Mouse (Mus musculus) kidney, adult 2 months (tissue): Measurements from ENCODE around the gene Derl2. TPM values are rescaled to one million over a fixed set of nuclear protein-coding genes. Genes with fewer than 3 reads are reported as not detected.

Source experiments
- DNase-seq: peaks from one replicate; pipeline ENCODE4 v3.0.0; 2021
- H3K27ac ChIP-seq: fragments of 200-500 bp; 2 replicates; pipeline ENCODE4 v1.5.1; 2012; ENCODE audit warnings: low read depth, low read length, control low read depth, inconsistent platforms; ENCODE audit not compliant: insufficient read depth
- H3K27me3 ChIP-seq: fragments of 200-500 bp; replicated peaks from 2 replicates; pipeline ENCODE4 v1.6.1; 2012; ENCODE audit warnings: mild to moderate bottlenecking, moderate library complexity, low read length, inconsistent platforms; ENCODE audit not compliant: control insufficient read depth, insufficient read depth
- H3K36me3 ChIP-seq: fragments of 200-500 bp; 2 replicates; pipeline ENCODE4 v1.6.1; 2012; ENCODE audit warnings: mild to moderate bottlenecking, moderate library complexity, low read length, inconsistent platforms; ENCODE audit not compliant: control insufficient read depth, insufficient read depth
- H3K4me1 ChIP-seq: fragments of 200-500 bp; 2 replicates; pipeline ENCODE4 v1.6.1; 2011; ENCODE audit warnings: low read length; ENCODE audit not compliant: control insufficient read depth, insufficient read depth
- H3K4me3 ChIP-seq: fragments of 200-500 bp; 2 replicates; pipeline ENCODE4 v1.5.1; 2011; ENCODE audit warnings: mild to moderate bottlenecking, low read depth, low read length, control low read depth; ENCODE audit not compliant: insufficient read depth
- CTCF ChIP-seq: fragments of 200-500 bp; conservative IDR thresholded peaks from 2 replicates; pipeline ENCODE4 v1.5.1; 2011; ENCODE audit warnings: low read depth, mild to moderate bottlenecking, control low read depth, low read length, moderate library complexity, mixed read lengths; ENCODE audit not compliant: insufficient read depth, insufficient read length
- POLR2A ChIP-seq: fragments of 200-500 bp; IDR thresholded peaks from one replicate; pipeline ENCODE4 v1.6.1; 2011; ENCODE audit warnings: low read depth, low read length, control low read depth
- WGBS: fragments of 180-500 bp; shearing (Covaris S2); methylation state at CpG from one replicate; pipeline ENCODE4 v1.1.7; 2018; 5-methylcytosine and 5-hydroxymethylcytosine counted together
- polyA plus RNA-seq: library from polyadenylated mRNA; depleted of rRNA; stranded (reverse); fragments of >200 nt; gene quantifications from 2 replicates; pipeline ENCODE4 v1.2.3, GENCODE M21; 2012; rRNA removed

Derl2 gene
- polyA plus RNA-seq, 1 experiment, result 20.1 TPM

DNA sequence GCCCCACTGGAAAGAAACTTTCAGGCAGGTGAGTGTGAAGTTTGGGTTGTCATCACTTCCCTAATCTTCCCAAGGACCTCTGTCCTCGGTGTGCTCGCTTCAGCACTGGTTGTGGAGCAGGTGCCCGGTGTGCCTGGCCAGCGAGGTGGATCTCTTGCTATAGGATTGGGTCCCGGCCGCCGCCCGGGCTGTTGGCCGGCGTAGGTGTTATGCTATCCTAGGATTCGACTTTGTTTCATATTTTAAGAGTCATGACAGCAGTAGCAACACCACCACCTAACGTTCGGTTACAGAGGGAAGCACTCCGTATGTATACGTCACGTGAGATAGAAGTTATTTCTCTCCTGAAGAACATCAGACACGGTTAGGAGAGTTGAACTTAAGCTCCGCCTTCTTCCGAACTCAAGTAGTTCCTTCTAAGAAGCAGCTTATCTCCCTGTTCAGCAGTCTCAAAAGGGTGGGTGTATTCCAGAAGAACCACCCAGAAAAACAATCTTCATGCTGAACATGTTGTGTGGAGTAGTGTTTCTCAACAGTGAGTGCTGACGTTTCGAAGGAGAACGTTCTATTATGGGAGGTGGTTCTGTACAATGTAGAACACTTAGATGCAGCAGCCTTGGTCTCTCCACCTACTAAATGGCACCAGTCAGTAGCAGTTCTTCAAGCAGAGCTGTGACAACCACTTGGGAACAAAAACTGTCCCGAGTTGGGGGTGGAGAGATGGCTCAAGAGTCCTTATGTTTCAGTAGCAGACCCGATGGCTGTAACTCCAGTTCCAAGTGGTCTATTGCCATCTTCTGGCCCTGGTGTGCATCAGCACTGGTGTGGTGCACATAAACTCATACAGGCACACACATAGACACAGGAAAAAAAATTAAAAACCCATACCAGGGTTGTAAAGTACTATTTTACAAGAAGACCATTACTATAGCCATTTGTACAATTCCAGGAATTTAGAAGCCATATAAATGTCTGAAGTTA lies 48.8 kb downstream of the Derl2 start:
- WGBS, result 14% methylated on average over 24 of the region's 24 CpGs
- Histone ChIP-seq H3K4me3 (peak overlapping the region; percentile 78), H3K36me3 (no peaks in the 10 kb centered on the region; the same call in 1 of the 2 replicates), H3K27me3 (no peaks in the 10 kb centered on the region), H3K4me1 (peaks cover 8% of the 10 kb centered on the region; the same call in 1 of the 2 replicates), H3K27ac (peak overlapping the region; percentile 92)
- TF ChIP-seq POLR2A (no peak), CTCF (0 out of 2 replicates have a peak, but pooled peaks have one; percentile 27)
- no peak for DNase-seq

DNA sequence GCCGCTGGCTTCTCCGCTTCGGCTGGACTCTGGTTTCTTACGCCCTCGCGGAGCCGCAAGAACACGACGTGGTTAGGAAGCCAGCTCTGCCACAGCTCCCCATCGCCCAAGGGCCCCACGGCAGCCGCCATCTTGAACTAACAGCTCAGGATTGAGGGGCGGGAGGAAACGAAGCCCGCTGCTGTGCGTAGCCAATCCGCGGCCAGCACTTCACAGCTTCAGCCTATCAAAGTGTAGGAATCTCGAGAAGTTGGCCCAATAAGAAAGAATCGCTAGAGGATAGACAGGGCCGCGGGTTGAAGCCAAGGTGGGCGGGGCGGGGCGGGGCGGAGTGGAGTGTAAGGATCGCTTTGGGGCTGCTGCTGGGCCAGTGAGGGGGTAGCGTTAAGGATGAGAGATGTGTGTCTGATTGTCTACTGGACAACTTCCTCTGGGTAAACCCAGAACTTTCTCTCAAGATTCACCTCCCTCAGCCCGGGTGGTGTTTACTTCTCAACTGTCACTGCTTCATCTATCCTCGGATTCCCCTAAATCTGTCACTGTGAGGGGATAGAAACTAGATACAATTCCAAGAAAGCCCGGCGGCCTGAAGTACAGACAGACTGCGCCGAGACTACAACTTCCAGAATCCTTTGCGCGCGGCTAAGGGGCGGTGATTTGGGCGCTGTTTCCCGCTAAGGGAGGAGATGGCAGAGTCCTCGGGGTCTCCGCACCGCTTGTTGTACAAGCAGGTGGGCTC lies 49.7 kb downstream of the Derl2 start, which contains the start of the genes Nup88 and Rpain:
TSS of gene Nup88 (minus strand) at position 153 of the 739 bp plus-strand sequence.
TSS of gene Rpain (plus strand) at position 393 of the 739 bp plus-strand sequence.
- Histone ChIP-seq H3K27ac (peak within 1 kb of the TSS; percentile 92), H3K36me3 (peaks cover 3% of the 10 kb centered on the region; the same call in 1 of the 2 replicates), H3K4me3 (peak within 1 kb of the TSS; percentile 97), H3K27me3 (no peaks in the 10 kb centered on the region), H3K4me1 (peaks cover 8% of the 10 kb centered on the region; the same call in 1 of the 2 replicates)
- under 1% methylated on average over 43 of the region's 43 CpGs for WGBS
- peak; percentile 98 for DNase-seq
- TF ChIP-seq CTCF, result no peak
- peak; percentile 86 for TF ChIP-seq POLR2A

DNA sequence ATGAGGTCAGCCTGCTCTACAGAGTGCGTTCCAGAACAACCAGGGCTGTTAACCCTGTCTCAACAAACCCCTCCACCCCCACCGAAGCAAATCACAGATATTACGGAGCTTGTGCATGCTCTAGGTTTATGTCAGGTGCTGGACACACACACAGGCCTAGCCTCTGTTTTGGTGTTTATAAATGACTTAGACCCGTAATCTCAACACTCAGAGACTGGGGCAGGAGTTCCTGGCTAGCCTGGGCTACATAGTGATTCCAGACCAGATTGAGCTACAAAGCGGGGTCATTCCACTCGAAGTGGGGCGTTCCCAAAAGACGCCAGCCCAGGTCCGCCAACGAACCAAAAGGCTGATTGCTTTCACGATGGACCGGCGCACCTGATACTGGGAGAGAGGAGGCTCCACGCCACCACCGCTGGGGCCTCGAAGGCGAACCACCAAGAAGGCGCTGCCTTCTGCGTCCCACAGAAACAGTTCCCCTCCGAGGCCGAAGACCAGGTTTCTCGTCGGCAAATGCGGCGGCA lies 50.3 kb downstream of the Derl2 start:
- peaks cover 8% of the 10 kb centered on the region; the same call in 1 of the 2 replicates for H3K4me1 ChIP-seq
- peak overlapping the region; percentile 97 for H3K4me3 ChIP-seq
- no peak for DNase-seq
- no peak for TF ChIP-seq CTCF
- TF ChIP-seq POLR2A, result no peak
- WGBS, result under 1% methylated on average over 25 of the region's 25 CpGs
- H3K27me3 ChIP-seq, result no peaks in the 10 kb centered on the region
- peaks cover 8% of the 10 kb centered on the region for H3K36me3 ChIP-seq
- H3K27ac ChIP-seq, result peak overlapping the region; percentile 56

DNA sequence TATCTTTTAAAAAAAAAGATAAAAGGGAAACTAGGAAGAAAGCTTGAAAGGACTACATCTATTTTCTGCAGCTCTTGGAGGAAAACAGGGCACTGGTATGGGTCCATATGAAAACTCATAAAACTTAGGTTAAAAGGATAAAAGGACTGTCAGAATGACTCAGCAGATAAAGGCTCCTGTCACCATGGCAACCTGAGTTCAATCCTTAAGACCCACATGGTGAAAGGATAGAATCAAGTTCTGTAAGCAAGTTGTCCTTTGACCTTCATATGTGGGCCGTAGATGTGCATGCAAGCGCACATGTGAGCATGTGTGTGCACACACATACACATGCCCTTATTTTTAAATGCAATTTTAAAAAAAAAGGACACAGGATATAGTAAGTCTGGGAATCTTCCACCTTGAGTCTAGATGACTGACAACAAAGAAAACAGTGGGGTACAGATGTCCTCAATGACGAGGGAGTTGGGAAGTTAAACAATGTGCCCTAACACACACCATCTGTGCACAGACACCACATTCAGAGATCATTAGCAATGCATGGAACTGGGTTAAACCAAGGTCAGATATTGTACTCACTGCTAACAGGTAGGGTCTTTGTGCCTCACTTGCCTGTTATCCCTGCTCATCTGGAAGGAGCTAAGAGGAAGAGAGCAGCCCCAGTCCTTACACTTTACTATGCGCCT lies 55.3 kb downstream of the Derl2 start:
- H3K27me3 ChIP-seq, result no peaks in the 10 kb centered on the region
- peaks cover 9% of the 10 kb centered on the region for H3K36me3 ChIP-seq
- 83% methylated on average over 4 of the region's 4 CpGs for WGBS

DNA sequence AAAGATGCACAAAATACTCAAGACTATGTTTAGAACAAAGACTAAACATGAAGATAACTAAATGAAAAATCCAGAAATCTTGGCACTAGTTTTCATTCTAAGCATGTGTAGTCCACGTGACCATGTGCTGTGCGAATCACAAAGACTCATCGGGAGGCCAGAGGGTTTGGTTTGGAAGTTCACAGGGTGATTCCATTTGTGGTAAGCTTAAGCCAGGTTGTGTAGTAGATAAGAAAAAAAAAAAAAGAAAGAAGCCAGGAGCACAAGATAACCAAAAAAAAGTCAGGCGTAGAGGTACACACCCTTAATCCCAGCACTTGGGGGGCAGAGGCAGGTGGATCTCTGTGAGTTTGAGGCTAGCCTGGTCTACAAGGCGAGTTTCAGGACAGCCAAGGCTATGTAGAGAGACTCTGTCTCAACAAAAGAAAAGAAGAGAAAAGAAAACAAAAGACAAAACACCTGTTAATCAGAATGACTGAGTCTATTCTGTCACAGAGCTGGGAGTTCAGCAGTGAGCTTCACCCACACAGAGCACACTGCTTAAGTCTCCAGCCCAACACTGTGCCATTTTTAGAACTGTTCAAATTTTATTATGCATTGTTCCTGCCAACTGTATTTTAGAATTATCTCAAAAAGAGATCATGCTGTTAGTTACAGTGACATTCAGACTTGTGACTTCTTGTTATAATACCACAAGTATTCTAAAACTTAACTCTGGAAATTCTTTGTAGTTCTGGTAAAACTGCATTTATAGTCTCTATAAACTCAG lies 58.7 kb downstream of the Derl2 start:
- no peak for DNase-seq
- TF ChIP-seq CTCF (no peak), POLR2A (no peak)
- Histone ChIP-seq H3K4me3 (no peak overlapping the region), H3K27ac (no peak overlapping the region), H3K36me3 (peaks cover 23% of the 10 kb centered on the region), H3K4me1 (no peaks in the 10 kb centered on the region), H3K27me3 (no peaks in the 10 kb centered on the region)
- 95% methylated on average over 5 of the region's 5 CpGs for WGBS

More for the DNA sequence above, 55.3 kb downstream of the Derl2 start:
- TF ChIP-seq CTCF (no peak), POLR2A (no peak)
- no peak overlapping the region for H3K27ac ChIP-seq
- peaks cover 4% of the 10 kb centered on the region; the same call in 1 of the 2 replicates for H3K4me1 ChIP-seq
- H3K4me3 ChIP-seq, result no peak overlapping the region
- DNase-seq, result no peak

Other genes starting within 250 kb of the Derl2 start
- 1.7 and 2.4 TPM in 2 replicates for gene Scimp, start 207.3 kb downstream of the Derl2 start, polyA plus RNA-seq
- 3.7 and 4.7 TPM in 2 replicates for gene Rabep1, start 175.1 kb downstream of the Derl2 start, polyA plus RNA-seq
- gene Nup88, start 49.9 kb downstream of the Derl2 start, polyA plus RNA-seq, result 23.0 and 23.7 TPM in 2 replicates
- gene Rpain, start 49.6 kb downstream of the Derl2 start, polyA plus RNA-seq, result 55.3 and 57.2 TPM in 2 replicates
- gene C1qbp, start 36.8 kb downstream of the Derl2 start, polyA plus RNA-seq, result 111 and 138 TPM in 2 replicates
- 14.9 and 21.7 TPM in 2 replicates for gene Dhx33, start 15.4 kb downstream of the Derl2 start, polyA plus RNA-seq
- 2.2 and 4.1 TPM in 2 replicates for gene Mis12, start 230 bp downstream of the Derl2 start, polyA plus RNA-seq
- 0.45 and 0.83 TPM in 2 replicates for gene 6330403K07Rik, start 13.7 kb upstream of the Derl2 start, polyA plus RNA-seq
- 0.04 and 0.08 TPM in 2 replicates for gene Nlrp1a, start 124.9 kb upstream of the Derl2 start, polyA plus RNA-seq
- gene Nlrp1b, start 210.9 kb upstream of the Derl2 start, polyA plus RNA-seq, result 0.22 and 0.23 TPM in 2 replicates